Mouse (Mus musculus) limb, embryonic 14.5 days (tissue): ENCODE measurements at regions not wholly inside any gene's neighbourhood (a gene's known extent, or its start where the extent isn't known, plus 50 kb on each side); places are given as distances from the start of the nearest gene placed in this dataset.

ENCODE experiments used
- ATAC-seq: fragments of 200-750 bp; cut with Nextera tagmentation; 2 replicates; pipeline ENCODE4 v1.8.0; 2017; ENCODE audit warnings: low read depth, moderate number of reproducible peaks, moderate TSS enrichment; ENCODE audit not compliant: low FRiP score
- DNase-seq: peaks from one replicate; pipeline ENCODE4 v3.0.0-alpha.2; 2015; ENCODE audit warnings: low spot score
- H3K27ac ChIP-seq: fragments of 300-500 bp; sonication (generic); replicated peaks from 2 replicates; pipeline ENCODE4 v1.5.1; 2014; ENCODE audit warnings: low read depth, mild to moderate bottlenecking, low read length, moderate library complexity, mixed read lengths
- H3K27me3 ChIP-seq: fragments of 300-500 bp; sonication (generic); 2 replicates; pipeline ENCODE4 v1.6.1; 2014; ENCODE audit warnings: low read length, mixed read lengths; ENCODE audit not compliant: control insufficient read depth, insufficient read depth
- H3K36me3 ChIP-seq: fragments of 300-500 bp; sonication (generic); 2 replicates; pipeline ENCODE4 v1.6.1; 2014; ENCODE audit warnings: mild to moderate bottlenecking, low read length, moderate library complexity, mixed read lengths; ENCODE audit not compliant: control insufficient read depth, insufficient read depth
- H3K4me1 ChIP-seq: fragments of 300-500 bp; sonication (generic); 2 replicates; pipeline ENCODE4 v1.6.1; 2014; ENCODE audit warnings: antibody characterized with exemption, low read length, mixed read lengths; ENCODE audit not compliant: control insufficient read depth, insufficient read depth
- H3K4me2 ChIP-seq: fragments of 300-500 bp; sonication (generic); replicated peaks from 2 replicates; pipeline ENCODE4 v1.6.1; 2014; ENCODE audit warnings: low read depth, mild to moderate bottlenecking, low read length, moderate library complexity; ENCODE audit not compliant: severe bottlenecking
- H3K4me3 ChIP-seq: fragments of 300-500 bp; sonication (generic); replicated peaks from 2 replicates; pipeline ENCODE4 v1.5.1; 2014; ENCODE audit warnings: low read length
- H3K9ac ChIP-seq: fragments of 300-500 bp; sonication (generic); 2 replicates; pipeline ENCODE4 v1.6.1; 2014; ENCODE audit warnings: mild to moderate bottlenecking, low read depth, low read length, moderate library complexity; ENCODE audit not compliant: severe bottlenecking
- H3K9me3 ChIP-seq: fragments of 300-500 bp; sonication (generic); 2 replicates; pipeline ENCODE4 v1.6.1; 2016; ENCODE audit warnings: low read length; ENCODE audit not compliant: control insufficient read depth
- POLR2A ChIP-seq: fragments of 200-500 bp; IDR thresholded peaks from 2 replicates; pipeline ENCODE4 v1.8.0; 2012; ENCODE audit warnings: inconsistent platforms, mild to moderate bottlenecking, moderate library complexity, borderline replicate concordance; ENCODE audit not compliant: insufficient read depth, insufficient read length; ENCODE audit errors: extremely low read depth
- WGBS: fragments of 180-500 bp; shearing (Covaris S2); extraction: QIAGEN DNeasy Blood & Tissue Kit; methylation state at CpG from one replicate; pipeline ENCODE4 v1.1.7; 2014; 5-methylcytosine and 5-hydroxymethylcytosine counted together

GRCm38 (mm10) chr8:103534971-103535370 lies 566.5 kb upstream of the Cdh5 start:
- H3K4me1 ChIP-seq: no peaks in the 10 kb centered on the region
- no peak overlapping the region for H3K27ac ChIP-seq
- 86% methylated on average over 4 of the region's 4 CpGs for WGBS
- ATAC-seq: no peak
- no peak for DNase-seq
- no peak for TF ChIP-seq POLR2A
- H3K9me3 ChIP-seq: no peaks in the 10 kb centered on the region
- H3K4me3 ChIP-seq: no peak overlapping the region
- no peaks in the 10 kb centered on the region for H3K36me3 ChIP-seq
- no peak overlapping the region for H3K9ac ChIP-seq
- no peaks in the 10 kb centered on the region for H3K27me3 ChIP-seq
- H3K4me2 ChIP-seq: no peak overlapping the region

GRCm38 (mm10) chr8:103536856-103537255 lies 564.6 kb upstream of the Cdh5 start:
- Histone ChIP-seq H3K4me2 (no peak overlapping the region), H3K9me3 (no peaks in the 10 kb centered on the region), H3K9ac (no peak overlapping the region), H3K27me3 (no peaks in the 10 kb centered on the region), H3K27ac (no peak overlapping the region), H3K4me3 (no peak overlapping the region), H3K4me1 (no peaks in the 10 kb centered on the region), H3K36me3 (no peaks in the 10 kb centered on the region)
- no peak for ATAC-seq
- DNase-seq: peak; percentile 11
- 62% methylated on average over 2 of the region's 2 CpGs for WGBS
- no peak for TF ChIP-seq POLR2A

DNA sequence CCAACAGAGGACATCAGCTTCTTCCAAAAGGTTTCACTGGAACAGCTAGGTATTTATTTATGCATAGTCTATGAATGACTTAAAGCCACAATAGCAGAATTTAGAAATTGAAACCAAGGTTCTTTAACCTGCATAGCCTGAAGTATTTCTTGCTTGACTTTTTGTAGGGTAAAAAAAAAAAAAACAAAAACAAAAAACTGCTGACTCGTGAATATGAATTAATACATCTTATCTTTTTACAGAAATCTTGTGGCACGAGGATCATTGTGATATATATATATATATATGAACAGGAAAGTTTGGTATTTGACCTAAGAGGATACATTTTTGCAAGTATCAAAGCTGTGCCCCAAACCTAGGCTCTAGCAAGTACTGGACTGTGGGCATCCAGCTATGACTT lies 559.5 kb upstream of the Cdh5 start:
- Histone ChIP-seq H3K27ac (no peak overlapping the region), H3K4me2 (no peak overlapping the region), H3K4me1 (no peaks in the 10 kb centered on the region), H3K9me3 (no peaks in the 10 kb centered on the region), H3K4me3 (no peak overlapping the region), H3K36me3 (no peaks in the 10 kb centered on the region), H3K9ac (no peak overlapping the region), H3K27me3 (no peaks in the 10 kb centered on the region)
- whole genome bisulfite sequencing: 73% methylated on average over 2 of the region's 2 CpGs
- ATAC-seq: no peak
- DNase-seq: no peak
- TF ChIP-seq POLR2A: no peak

GRCm38 (mm10) chr8:103551916-103552535 lies 549.4 kb upstream of the Cdh5 start:
- Histone ChIP-seq H3K9me3 (no peaks in the 10 kb centered on the region), H3K4me2 (no peak overlapping the region), H3K27me3 (no peaks in the 10 kb centered on the region), H3K27ac (no peak overlapping the region), H3K9ac (no peak overlapping the region), H3K4me1 (no peaks in the 10 kb centered on the region), H3K4me3 (no peak overlapping the region), H3K36me3 (no peaks in the 10 kb centered on the region)
- 87% methylated on average over 8 of the region's 8 CpGs for WGBS
- ATAC-seq (no peak), DNase-seq (no peak)
- TF ChIP-seq POLR2A: no peak

GRCm38 (mm10) chr8:103561606-103562005 lies 539.8 kb upstream of the Cdh5 start:
- no peak for TF ChIP-seq POLR2A
- Histone ChIP-seq H3K36me3 (no peaks in the 10 kb centered on the region), H3K27ac (no peak overlapping the region), H3K9me3 (no peaks in the 10 kb centered on the region), H3K4me3 (no peak overlapping the region), H3K27me3 (no peaks in the 10 kb centered on the region), H3K4me1 (no peaks in the 10 kb centered on the region), H3K9ac (no peak overlapping the region), H3K4me2 (no peak overlapping the region)
- no peak for ATAC-seq
- WGBS: 71% methylated on average over 2 of the region's 2 CpGs
- DNase-seq: no peak
